In the genomic region with DNA sequence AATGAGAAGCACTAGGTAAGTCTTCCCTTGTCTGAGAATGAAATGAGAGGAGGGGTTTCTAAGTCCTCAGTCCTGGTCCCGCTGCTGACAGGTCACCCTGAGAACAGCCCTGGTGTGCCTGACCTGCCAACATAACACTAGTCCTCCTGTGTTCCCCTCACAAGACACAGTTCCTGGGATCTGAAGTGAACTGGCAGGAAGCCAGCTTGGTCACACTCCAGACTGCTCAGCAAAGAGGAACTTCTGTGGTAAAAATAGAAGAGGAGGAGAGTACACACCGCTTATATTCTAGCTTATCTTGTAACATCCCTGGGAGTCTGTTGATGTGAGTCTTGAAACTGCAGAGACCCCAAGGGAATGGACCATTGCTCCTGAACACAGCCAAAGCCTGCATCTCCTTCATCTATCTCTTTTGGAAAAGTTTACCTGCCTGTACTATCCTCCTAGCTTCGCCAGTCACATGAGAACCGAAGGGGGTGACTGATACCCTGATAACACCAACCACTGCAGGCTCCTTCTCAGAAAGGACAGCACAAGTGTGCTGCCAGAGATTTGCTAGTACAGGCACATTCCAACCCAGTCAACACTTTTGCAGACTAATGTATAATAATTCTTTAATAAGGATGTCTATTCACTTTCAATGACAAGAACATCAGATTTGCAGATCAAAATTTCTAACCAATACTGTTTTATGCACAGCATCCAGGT, we compare ENCODE assay signal across 8 mouse cellular contexts. TPM values are rescaled to one million over a fixed set of nuclear protein-coding genes. Genes with fewer than 3 reads are reported as not detected.
DNase-seq lines count a peak whose midpoint lies in the region; TF ChIP-seq lines count a peak whose summit lies in the region.
"Had no signal": no experiment of that assay in that cellular context is flagged by ENCODE, and none has a peak within 500 bp of the region (broad histone marks: within the 10 kb centered on the region; RNA-seq: fewer than 3 reads in every experiment).

No protein-coding gene starts in this region.

- intact Hi-C loops in heart, postnatal 25 days (cut with DNase I): no loop called here

- H3K4me3 ChIP-seq in MEL (ENCODE audit: control insufficient read depth in 1 of 2, insufficient read depth in 1 of 2, low read depth in 2 of 2, low read length in 2 of 2): no peak overlapping the region
- H3K4me3 ChIP-seq: limb, embryonic 13.5 days had no signal

- no peak for TF ChIP-seq RAD21 in MEL (IDR thresholded peaks at IDR 0.05; ENCODE audit: low read depth, low read length)

- no peaks in the 10 kb centered on the region for H3K27me3 ChIP-seq in MEL (ENCODE audit: control insufficient read depth in 1 of 2, insufficient read depth in 2 of 2, low read length in 2 of 2)
- H3K27me3 ChIP-seq: limb, embryonic 13.5 days had no signal

- no peak overlapping the region for H3K9ac ChIP-seq in MEL (ENCODE audit: control insufficient read depth, low read depth, low read length, poor library complexity, severe bottlenecking)
- H3K9ac ChIP-seq: limb, embryonic 13.5 days had no signal

- peak overlapping the region; percentile 46 for H3K27ac ChIP-seq in MEL (ENCODE audit: control insufficient read depth, low read depth, low read length)
- H3K27ac ChIP-seq: limb, embryonic 13.5 days had no signal

- no peak for TF ChIP-seq POLR2A in MEL (IDR thresholded peaks at IDR 0.05; ENCODE audit: control insufficient read depth in 1 of 2, insufficient read depth in 1 of 2, low read depth in 1 of 2, low read length in 2 of 2, poor library complexity in 1 of 2)

- TF ChIP-seq CTCF in MEL (IDR thresholded peaks at IDR 0.05 in 2 of 3, conservative IDR thresholded peaks at IDR 0.05 in 1 of 3; ENCODE audit: control insufficient read depth in 1 of 3, insufficient read depth in 1 of 3, low read depth in 2 of 3, low read length in 3 of 3, poor library complexity in 1 of 3, severe bottlenecking in 1 of 3): no peak

- peaks cover 0 to 24% of the 10 kb centered on the region in 2 experiments; a peak in 2 of 4 replicates for H3K36me3 ChIP-seq in MEL (ENCODE audit: control insufficient read depth in 1 of 2, insufficient read depth in 2 of 2, low read length in 2 of 2)
- H3K36me3 ChIP-seq: limb, embryonic 13.5 days had no signal

- peak; percentile 72 to 79 for TF ChIP-seq EP300 in MEL (IDR thresholded peaks at IDR 0.05; ENCODE audit: low read depth in 1 of 2, low read length in 2 of 2)

- H3K79me2 ChIP-seq in MEL (ENCODE audit: control insufficient read depth, insufficient read depth, low read length, poor library complexity): no peaks in the 10 kb centered on the region

- H3K9me3 ChIP-seq in MEL (replicated peaks; ENCODE audit: insufficient read depth, low read length): no peaks in the 10 kb centered on the region
- H3K9me3 ChIP-seq: limb, embryonic 13.5 days had no signal

- peaks cover 14 to 19% of the 10 kb centered on the region in 2 experiments for H3K4me1 ChIP-seq in MEL (ENCODE audit: control insufficient read depth in 1 of 2, insufficient read depth in 2 of 2, low read length in 2 of 2)

- DNase-seq in MEL (ENCODE audit: low read depth, low spot score): peak; percentile 93
- DNase-seq in Muller cell, postnatal 12 days (ENCODE audit: inconsistent ontology term): peak; percentile 43
- DNase-seq in frontal cortex, postnatal 14 days (ENCODE audit: low spot score in 2 of 2): peak; percentile 29 to 40
- peak; percentile 39 for DNase-seq in heart, postnatal 25 days (ENCODE audit: low spot score)
- DNase-seq in lung, adult 18-20 months: peak; percentile 51 to 56
- peak; percentile 65 for DNase-seq in testis, postnatal 14 days (ENCODE audit: low spot score)
- no peak for DNase-seq in B cell, adult 2 months

TF ChIP-seq in MEL, 35 proteins besides CTCF, POLR2A, EP300 and RAD21:
- no peak for TF ChIP-seq KAT2A (conservative IDR thresholded peaks at IDR 0.05; ENCODE audit: low read depth, low read length)
- no peak for TF ChIP-seq POLR2AphosphoS2 (IDR thresholded peaks at IDR 0.05; ENCODE audit: low read length)
- TF ChIP-seq BHLHE40 (IDR thresholded peaks at IDR 0.05; ENCODE audit: borderline replicate concordance, low read depth, low read length): peak; percentile 71; the same call in 1 of the 2 replicates
- TF ChIP-seq MAX (IDR thresholded peaks at IDR 0.05; ENCODE audit: low read length): 0 out of 2 replicates have a peak, but pooled peaks have one; percentile 13
- TF ChIP-seq MXI1 (IDR thresholded peaks at IDR 0.05; ENCODE audit: low read depth, low read length): no peak
- TF ChIP-seq MYC (IDR thresholded peaks at IDR 0.05; ENCODE audit: low read depth, low read length): no peak
- no peak for TF ChIP-seq NELFE (IDR thresholded peaks at IDR 0.05; ENCODE audit: low read depth, low read length)
- TF ChIP-seq GATA1 (IDR thresholded peaks at IDR 0.05; ENCODE audit: low read depth, low read length): peak; percentile 71
- TF ChIP-seq CHD2 (IDR thresholded peaks at IDR 0.05; ENCODE audit: low read length): no peak
- TF ChIP-seq UBTF (IDR thresholded peaks at IDR 0.05; ENCODE audit: borderline replicate concordance, insufficient read depth, low read depth, low read length): no peak
- no peak for TF ChIP-seq MAFK (IDR thresholded peaks at IDR 0.05; ENCODE audit: borderline replicate concordance, low read depth, low read length)
- no peak for TF ChIP-seq POLR2AphosphoS5 (IDR thresholded peaks at IDR 0.05; ENCODE audit: borderline replicate concordance, low read depth, low read length)
- 0 out of 2 replicates have a peak, but pooled peaks have one; percentile 23 for TF ChIP-seq MAZ (IDR thresholded peaks at IDR 0.05; ENCODE audit: low read depth, low read length)
- TF ChIP-seq MEF2A (IDR thresholded peaks at IDR 0.05; ENCODE audit: extremely low read depth, insufficient replicate concordance, low read depth, low read length, poor library complexity, severe bottlenecking): peak; percentile 92
- peak; percentile 63 for TF ChIP-seq RCOR1 (IDR thresholded peaks at IDR 0.05; ENCODE audit: low read depth, low read length)
- TF ChIP-seq SIN3A (IDR thresholded peaks at IDR 0.05; ENCODE audit: low read length): peak; percentile 27; the same call in 1 of the 2 replicates
- TF ChIP-seq TCF12 (IDR thresholded peaks at IDR 0.05; ENCODE audit: low read depth, low read length): peak; percentile 38
- TF ChIP-seq TAL1 (IDR thresholded peaks at IDR 0.05; ENCODE audit: low read length): 0 out of 2 replicates have a peak, but pooled peaks have one; percentile 27
- TF ChIP-seq JUND (IDR thresholded peaks at IDR 0.05; ENCODE audit: low read depth, low read length): no peak
- TF ChIP-seq ETS1 (IDR thresholded peaks at IDR 0.05; ENCODE audit: low read depth, low read length): peak; percentile 78
- TF ChIP-seq E2F4 (IDR thresholded peaks at IDR 0.05; ENCODE audit: borderline replicate concordance, low read depth, low read length): no peak

RNA-seq across cellular contexts. Expression of gene Perp, which starts 42.3 kb away (rescaled TPM):
- total RNA-seq in MEL (2012; rRNA removed): not detected in 2 replicates
- polyA plus RNA-seq in MEL (2012; ENCODE audit: insufficient read depth in 1 of 2, insufficient read length in 2 of 2, low read depth in 1 of 2, low replicate concordance in 2 of 2, missing spikeins in 1 of 2): not detected
- total RNA-seq in heart, postnatal 25 days (2021): 100 to 1,000 TPM; 121 to 130 TPM

Comparison
In these comparisons a context has a peak if more than half of its experiments do, and no peak if none do; other contexts are left out.
1. DNase-seq: peak in MEL (single experiment), Muller cell, postnatal 12 days (single experiment), frontal cortex, postnatal 14 days (2 of 2), heart, postnatal 25 days (single experiment), lung, adult 18-20 months (2 of 2) and testis, postnatal 14 days (single experiment); none in B cell, adult 2 months (0 of 2).
2. RNA of gene Perp, which starts 42.3 kb away (total RNA-seq): 121 to 130 TPM in heart, postnatal 25 days; not detected in MEL; every median in the first group is over 100 times any median in the second.